Mouse (Mus musculus) kidney, adult 2 months (tissue): ENCODE measurements around the gene Kif16b.

ENCODE experiments used
- CTCF ChIP-seq: fragments of 200-500 bp; conservative IDR thresholded peaks from 2 replicates; pipeline ENCODE4 v1.5.1; 2011; ENCODE audit warnings: low read depth, mild to moderate bottlenecking, control low read depth, low read length, moderate library complexity, mixed read lengths; ENCODE audit not compliant: insufficient read depth, insufficient read length
- POLR2A ChIP-seq: fragments of 200-500 bp; IDR thresholded peaks from one replicate; pipeline ENCODE4 v1.6.1; 2011; ENCODE audit warnings: low read depth, low read length, control low read depth

DNA sequence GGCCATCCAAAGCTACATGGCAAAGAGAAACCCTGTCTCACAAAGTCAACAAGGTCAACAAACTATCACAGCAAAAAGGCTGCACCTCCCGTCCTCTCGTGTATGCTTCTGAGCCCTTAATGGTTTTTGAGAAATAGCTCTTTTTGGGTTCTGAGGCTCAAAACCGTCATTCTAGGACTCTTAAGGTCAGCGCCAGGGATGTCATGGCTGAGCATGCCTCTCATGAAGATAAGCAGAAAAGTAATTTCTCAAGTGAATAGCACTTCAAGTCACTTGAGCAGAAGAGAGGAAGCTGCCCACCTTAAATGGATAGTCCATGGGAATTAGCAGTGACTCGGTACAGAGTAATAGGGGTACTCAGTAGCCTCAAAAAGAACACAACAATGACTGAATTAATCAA lies 291.1 kb downstream of the Kif16b start:
- TF ChIP-seq POLR2A: no peak
- TF ChIP-seq CTCF: no peak
